Mouse (Mus musculus): Measurements from ENCODE around the gene Gucy2g. TPM values are rescaled to one million over a fixed set of nuclear protein-coding genes. Genes with fewer than 3 reads are reported as not detected.

The Gucy2g gene
- 0.04 and 0.06 TPM in 2 replicates for polyA plus RNA-seq (2015; fragmentation: Nextera tagmentation; extraction: Ambion mirVana)

DNA sequence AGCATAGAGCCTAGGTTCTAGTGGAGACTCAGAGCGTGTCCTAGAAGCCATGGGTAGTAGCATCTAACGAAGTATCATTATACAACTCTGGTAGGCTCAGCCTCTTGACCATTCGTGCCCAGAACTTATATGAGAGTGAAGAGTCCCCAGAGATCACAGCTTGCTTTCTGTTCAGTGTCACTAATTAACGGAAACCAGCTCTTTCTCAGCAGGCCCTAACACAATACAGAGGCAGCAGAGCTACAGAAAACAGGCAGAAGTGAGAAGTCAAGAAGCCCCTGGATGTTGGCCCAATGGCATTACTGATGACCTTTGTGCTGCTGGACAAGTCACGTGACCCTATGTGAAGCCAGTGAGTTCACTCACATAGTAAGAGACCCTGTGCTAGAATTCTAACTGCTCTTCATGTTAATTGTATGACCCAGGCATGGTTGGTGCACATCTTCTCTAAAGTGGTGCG lies at the start of gene Gucy2g:
TSS of gene Gucy2g (minus strand) at position 51 of the 460 bp plus-strand sequence.
- DNase-seq (ENCODE audit: low spot score): no peak

DNA sequence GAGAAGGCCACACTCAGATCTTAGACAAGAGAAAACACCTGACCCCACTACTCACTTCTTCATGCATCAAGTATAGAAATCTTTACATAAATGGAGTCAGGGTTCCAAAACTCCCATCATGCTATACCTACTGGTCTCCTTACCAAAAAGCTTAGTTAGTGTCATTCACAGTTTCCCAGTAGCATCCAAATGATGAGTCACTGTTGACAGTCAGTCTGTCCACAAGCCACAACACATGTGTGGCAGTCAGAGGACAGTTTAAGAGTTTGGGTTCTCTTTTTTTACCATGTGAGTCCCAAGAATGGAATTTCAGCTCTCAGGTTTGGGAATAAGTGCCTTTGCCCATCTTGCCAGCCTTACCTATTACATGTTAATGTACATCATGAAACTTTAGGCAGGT lies 47.9 kb upstream of the Gucy2g start:
- no peak for DNase-seq (ENCODE audit: low spot score)

DNA sequence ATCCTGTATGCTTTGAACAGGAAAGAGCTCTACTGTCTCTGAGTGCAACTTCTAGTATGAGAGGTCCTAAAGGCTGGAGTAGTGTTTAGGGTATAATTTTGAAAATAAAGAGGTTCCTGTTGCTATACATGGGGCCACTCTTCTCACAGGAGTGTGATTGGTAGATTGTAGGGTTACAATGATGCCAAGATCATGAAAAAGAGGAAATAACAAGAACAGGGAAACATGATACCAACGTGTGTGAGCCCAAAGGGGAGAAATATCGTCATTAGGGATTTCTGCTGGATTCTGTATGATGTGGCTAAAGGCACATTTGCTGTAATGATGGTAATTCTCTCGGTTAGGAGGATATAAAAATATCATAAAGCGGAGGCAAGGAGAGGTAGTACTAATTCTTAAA lies 45.0 kb upstream of the Gucy2g start:
- no peak for DNase-seq (ENCODE audit: low spot score)

DNA sequence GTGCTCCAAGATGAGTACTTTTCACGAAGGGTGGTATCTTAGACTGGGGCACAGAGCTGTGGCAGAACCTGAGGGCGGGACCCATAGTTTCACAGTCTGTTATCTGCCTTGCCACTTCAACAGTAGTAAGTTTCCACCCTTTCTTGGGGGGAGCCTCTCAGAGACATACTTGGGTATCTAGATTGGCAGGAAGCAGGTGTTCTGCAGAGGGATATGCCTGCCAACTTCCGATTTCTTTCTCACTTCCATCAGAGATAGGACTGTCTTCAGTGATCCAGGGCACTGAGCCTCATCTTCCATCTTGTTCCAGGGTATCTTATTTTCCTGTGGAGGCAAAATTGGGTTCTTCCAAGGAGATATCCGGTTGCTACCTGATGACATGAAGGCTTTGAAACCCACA lies 43.1 kb upstream of the Gucy2g start:
- DNase-seq (ENCODE audit: low spot score): no peak

DNA sequence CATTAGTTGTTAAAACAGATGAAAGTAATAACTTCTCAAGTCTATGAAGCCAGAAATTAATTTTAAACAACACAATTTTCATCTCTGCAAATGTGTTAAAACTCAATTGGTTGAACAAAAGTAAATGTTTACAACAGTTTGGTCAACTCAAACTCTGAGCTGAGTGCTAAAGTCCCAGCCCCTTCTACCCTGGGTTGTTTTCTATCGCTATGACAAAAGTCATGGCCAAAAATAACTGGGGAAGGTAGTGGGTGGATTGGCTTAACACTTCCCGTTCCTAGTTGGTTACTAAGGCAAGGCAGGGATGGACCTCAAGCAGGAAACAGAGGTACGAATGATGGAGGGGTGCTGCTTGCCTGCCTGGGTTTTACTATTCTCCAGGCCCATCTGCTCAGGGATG lies 35.7 kb upstream of the Gucy2g start:
- no peak for DNase-seq (ENCODE audit: low spot score)

DNA sequence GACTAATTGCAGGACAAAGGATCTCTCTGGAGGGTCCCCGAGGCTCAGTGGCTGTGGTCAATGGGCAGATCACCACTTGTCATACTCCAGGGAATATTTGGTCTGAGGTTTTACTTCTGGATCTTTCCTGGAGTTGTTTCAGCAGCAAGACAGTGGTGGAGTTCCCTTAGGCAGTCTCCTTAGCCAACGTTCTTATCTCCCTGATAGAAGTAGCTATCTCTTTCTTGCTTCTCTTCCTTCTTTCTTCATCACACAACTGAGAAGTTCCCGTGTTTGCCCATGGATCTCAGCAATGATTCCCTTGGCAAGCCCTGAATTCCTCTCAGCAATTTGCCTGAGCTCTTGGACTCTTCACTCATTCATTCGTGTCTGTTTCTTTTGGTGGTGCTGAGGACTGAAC lies 35.1 kb upstream of the Gucy2g start:
- DNase-seq (ENCODE audit: low spot score): no peak

DNA sequence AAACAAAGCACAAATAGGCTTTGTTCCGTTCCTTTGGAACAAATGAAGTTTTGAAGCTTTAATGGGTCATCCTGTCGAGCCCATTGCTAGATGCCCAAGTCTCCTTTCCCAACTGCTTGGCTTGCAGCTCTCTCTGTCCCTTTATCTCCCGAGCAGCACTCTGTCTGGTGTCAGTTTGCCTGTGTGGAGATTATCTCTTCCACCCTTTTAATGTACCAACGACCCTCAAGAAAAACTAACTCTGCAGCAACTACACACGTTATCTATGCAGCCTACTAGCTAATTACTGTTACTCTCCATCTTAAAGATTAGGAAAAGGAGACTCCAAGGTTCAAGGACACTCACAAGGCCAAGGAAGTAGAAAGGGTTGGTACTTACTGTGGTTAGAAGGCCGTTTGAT lies 32.3 kb upstream of the Gucy2g start:
- no peak for DNase-seq (ENCODE audit: low spot score)

DNA sequence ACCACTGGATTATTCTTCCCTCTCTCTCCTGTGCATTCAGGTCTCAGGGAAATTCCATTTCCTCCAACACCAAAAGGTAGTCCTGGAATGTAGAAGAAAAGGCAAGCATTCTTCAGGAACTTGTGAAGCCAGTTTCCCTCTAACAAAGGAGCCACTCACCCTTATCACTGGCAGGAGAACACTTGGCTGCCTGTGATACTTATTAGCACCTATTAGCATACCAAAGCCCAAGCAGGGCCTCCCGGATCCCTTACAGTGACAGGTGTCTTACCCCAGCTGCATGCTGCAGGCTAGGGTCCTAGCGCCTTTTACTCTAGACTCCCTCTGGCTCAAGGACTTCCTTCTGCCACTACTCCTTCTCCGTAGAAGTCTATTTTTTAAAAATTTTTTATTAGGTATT lies 30.4 kb upstream of the Gucy2g start:
- no peak for DNase-seq (ENCODE audit: low spot score)

DNA sequence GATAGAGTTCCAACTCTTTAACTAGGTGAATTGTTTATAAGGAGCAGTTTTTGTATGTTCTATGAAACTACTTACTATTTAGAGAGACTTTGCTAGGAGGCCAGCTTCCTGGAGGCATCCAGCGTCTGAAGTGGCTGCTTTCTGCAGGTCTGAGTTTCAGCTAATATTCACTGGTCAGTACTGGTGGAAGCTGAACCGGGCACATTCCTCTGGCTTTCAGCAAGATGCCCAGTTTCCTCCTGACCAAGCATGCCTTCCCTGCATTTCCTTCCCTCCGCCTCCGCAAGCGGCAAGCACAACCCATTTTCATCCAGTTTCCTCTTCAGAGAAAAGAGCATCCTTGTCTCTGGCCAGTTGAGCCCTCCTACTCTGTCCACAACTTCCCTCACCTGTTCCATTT lies 28.0 kb upstream of the Gucy2g start:
- no peak for DNase-seq (ENCODE audit: low spot score)

DNA sequence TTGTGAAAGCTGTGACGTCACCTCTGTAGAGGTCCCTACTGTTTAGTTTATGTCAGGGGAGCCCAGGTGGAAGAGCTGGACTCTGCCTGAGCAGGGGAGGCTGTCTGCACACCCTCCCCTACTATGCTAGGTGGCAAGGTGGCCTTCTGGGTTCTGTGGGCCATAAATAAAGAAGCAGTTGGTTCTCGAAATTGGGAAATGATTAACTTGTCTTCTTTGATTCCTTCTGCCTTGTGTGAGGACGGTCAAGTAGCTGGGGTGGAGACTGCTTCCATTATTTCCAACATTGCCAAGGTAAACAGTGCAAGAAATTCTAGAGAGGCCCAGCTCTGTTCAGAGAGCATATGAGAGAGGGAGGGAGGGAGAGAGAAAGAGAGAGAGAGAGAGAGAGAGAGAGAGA lies 27.1 kb upstream of the Gucy2g start:
- DNase-seq (ENCODE audit: low spot score): no peak

DNA sequence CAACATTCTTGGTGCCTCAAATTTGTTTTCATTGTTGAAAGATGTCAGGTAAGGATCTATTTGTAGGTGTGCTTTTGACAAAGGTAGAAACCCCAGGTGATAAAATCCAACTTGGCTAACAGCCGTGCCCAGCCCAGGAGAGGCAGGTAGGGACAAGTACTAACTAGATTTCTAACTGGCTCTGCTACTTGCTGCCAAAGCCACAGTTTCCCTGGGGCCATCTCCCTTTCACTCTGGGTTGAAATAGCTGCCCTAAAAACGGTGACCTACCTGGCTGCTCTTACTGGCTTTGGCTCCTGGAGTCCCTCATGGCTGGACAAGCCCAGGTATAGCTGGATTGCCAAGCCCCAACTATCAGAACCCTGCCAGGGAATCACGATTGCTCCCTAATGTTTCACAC lies 25.8 kb upstream of the Gucy2g start:
- DNase-seq (ENCODE audit: low spot score): no peak

DNA sequence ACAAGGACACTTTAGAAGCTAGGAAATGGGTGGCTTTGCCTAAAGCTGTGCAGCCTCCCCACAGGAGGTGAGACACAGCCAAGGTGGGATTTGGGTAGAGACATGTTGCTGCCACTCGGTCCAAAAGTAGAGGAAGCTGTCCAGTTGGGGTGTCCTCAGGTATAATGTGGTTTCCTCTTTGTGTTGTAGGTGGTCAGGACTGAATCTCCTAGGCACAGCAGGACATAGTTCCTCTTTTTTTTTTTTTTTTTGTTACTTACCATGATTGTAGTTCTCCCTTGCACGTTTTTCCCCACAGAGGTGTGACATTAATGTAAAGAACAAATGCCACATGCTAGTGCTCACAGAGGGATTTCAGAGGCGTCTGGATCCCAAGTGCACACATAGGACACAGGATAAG lies 24.2 kb upstream of the Gucy2g start:
- no peak for DNase-seq (ENCODE audit: low spot score)

DNA sequence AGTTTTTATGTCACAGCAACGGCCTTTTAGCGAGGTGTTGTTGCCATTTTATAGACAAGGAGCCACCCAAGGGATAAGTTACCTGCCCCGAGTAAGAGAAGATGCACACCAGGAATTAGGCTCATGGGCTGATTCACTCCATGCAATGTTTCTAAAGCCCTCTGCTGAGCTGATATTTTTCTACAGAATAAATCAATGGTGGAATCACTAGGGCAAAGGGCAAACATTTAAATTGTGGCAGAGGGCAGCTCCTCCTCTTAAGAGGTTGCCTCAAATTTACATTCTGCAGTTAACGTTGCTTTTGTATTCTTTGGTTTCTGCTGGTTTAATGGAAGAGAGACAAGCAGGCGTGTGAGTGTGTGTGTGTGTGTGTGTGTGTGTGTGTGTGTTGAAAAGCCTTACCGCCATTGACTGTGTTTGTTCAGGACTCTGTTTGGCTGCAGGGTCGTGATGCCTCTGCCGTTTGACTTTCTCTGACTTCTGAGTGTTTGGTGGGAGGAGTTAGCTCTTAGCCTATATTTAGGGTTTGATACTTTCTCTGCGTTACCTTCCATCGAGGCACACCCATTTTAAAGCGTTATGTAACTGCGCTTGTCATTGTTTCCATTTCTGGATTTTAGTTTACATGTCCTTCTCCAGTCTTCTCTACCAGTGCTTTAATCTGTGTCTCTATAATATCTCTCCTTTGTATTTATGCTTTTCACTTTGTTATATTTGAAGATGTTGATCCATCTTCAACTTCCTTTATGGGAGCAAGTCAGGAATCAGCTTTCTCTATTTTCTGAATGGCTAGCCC lies 19.6 kb upstream of the Gucy2g start:
- no peak for DNase-seq (ENCODE audit: low spot score)

DNA sequence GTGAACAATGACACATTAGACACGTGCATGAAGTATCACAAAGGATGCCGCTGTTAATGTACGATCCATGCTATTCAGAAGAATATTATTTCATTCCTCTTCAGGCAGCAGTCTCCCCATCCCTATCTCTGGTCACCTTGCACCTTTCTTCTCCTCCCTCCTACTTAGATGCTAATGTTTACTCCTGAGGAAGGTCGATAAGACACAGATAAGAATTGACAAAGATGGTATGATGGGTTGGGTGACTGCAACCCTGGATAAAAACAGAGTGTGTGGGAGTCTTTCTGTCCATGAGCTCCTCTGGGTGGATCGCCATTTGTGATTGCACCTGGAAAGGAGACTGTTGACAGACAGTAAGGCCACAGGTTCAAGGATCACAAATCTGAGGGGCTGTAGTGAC lies 17.5 kb upstream of the Gucy2g start:
- no peak for DNase-seq (ENCODE audit: low spot score)

DNA sequence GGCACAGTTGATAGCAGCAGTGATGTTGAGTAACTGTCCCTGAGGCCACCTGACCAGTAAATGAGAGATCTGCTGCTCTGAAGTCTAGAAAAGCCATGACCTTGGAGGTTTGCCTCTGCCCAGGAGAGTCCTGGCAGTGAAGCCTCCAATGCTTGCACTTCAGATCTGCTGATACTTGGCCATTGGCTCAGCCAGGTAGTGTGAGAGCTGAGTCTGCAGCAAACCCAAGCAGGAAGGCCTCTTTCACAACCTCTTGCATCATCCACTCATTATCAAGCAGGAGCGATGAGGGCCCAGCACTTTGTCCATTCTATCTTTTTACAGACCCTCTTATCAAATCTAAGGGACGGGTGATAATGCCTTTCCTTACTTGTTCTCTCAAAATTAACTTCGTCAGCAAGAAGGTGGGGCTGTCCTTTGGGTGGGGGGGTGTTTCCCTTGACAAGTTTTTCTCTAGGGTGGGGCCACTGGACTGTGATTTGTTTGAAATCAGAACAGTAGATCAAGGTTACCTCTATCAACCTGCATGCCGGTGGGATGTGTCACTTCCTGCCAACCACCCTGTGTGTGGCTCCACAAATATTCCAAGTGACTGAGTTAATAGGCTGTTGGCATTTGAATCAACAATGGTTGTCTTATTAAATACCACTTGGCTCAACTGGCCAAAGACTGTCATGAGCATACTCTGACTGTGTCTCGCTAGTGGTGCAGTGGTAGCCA lies 16.8 kb upstream of the Gucy2g start:
- DNase-seq (ENCODE audit: low spot score): no peak

DNA sequence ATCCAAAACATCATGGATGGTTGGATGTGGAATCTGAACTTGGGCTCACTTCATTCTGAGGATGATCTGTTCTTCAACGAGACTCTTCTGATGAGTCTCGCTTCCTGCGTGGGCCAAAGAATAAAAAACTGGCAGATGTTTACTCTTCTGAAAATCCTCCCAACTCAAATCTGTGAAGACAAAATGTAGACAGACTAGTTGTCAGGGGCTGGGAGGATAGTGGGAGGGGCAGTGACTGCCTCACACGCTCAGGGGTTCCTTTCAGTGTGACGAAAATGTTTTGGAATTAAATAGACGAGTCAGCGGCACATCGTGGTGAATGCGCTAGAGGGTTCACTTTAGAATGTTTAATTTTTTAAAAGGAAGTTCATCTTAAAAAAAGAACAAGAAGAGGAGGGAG lies 15.1 kb upstream of the Gucy2g start:
- DNase-seq (ENCODE audit: low spot score): no peak

DNA sequence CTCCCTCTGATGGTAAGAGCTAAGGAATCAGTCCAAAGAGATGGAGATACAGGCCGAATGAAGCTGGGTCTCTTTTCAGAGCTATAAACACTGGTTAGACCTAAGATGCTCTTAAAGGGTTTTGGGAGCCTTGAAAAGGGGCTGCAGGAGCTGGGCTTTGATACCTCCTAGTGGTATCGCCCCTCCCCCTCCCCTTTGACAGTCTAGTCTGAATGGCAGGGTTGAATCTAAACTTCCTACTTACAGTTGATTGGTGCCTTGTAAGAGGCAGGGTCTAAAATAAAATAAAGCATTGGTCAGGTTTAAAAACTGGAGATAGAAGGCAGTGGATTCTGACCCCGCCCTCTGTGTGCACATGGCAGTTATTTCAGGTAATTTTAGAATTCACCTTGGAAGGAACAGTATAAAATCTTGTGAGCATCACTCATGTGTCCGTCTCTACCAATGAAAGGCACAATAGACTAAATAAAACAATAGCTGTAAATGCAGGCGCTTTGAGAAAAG lies 13.5 kb upstream of the Gucy2g start:
- DNase-seq (ENCODE audit: low spot score): peak; percentile 81

DNA sequence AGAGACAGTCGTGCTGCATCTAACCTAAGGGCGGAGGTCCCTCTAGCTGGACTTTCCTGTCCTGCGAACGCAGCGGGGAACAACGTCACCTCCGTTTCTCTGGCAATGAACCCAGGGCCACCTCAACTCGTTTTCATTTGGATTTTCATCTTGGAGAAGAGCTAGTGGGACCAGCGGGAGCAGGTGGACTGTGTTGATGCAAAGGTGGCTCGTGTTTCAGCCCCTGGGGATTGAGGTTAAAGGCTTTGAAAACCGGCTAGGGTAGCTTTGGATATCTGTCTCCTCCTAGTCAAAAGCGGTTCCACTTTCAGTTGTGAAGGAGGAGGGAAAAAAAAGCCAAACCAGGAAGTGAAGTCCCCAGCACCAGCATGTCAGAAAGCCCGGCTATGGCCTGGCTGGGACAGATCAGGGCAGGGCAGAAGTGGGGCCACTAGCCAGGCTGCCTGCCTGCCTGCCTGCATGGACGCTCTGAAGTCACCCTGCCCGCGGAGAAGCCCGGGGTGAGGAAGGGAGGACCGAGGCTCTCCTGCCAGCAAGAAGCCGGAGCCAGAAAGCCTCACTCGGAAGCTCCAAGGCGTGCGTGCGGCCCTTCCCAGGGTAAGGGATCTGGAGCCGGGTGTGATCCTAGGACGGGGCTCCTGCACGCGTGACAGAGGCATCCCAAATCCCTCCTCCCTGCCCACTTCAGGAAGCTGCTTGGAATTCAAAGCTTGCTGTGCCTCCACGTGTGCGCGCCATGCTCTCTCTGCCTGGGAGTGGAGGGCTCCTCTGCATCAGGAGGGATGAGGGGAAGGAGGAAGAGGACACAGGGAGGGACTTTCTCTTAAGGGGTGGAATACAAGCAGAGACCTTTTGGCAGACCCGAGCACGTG lies 12.8 kb upstream of the Gucy2g start:
- peak; percentile 63 for DNase-seq (ENCODE audit: low spot score)

DNA sequence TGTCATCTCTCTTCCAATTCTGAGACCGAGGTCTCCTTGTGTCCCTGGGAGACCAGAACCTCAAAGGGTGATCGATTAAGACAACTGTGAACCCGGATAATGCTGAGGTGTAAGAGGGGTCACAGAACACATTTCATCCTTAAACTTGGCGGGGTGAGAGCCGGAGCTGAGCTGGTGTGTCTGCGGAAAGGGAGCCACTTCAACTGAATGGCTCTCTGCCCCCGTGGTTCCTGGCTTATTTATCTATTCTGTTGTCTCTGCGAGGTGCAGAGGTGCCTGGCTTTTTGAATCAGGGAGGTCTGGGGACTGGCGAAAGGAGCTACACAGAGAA lies 12.2 kb upstream of the Gucy2g start:
- DNase-seq (ENCODE audit: low spot score): peak; percentile 31

DNA sequence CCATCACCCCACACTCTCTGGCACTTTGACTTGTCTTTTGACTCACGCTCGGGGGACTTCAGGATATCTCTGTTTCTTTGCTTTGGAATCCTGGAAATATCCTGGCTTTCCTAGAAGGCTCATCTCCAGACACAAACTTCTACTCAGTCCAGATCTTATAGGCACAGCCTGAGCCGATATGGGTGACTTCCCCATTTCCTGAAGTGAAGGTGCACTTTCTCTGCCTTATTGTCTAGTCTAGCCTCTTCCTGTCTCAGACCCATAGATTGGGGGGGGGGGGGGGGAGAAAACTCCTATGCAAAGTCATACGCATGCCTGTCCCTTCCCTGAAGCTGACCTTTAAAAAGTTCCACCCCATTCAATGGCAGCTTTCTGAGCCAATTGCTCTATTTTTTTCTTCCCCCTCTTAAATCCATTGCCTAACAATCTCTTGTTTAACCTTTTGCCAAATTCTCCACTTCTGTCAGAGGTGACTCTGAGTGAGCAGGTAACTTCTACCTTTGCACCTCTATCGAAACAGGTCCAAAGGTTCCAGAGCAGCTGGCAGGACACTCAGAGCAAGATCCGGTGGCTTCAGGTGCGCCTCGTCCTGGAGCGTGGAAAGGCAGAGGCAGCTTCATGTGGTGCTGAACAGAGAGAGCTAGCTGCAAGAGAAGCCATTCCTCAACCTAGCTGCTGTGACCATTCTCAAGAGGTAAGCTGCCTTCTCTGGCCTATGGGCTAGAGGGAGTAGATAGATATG lies 10.5 kb upstream of the Gucy2g start, which contains the start of gene Acsl5:
TSS of gene Acsl5 (plus strand) at position 556 of the 742 bp plus-strand sequence.
- DNase-seq (ENCODE audit: low spot score): no peak

DNA sequence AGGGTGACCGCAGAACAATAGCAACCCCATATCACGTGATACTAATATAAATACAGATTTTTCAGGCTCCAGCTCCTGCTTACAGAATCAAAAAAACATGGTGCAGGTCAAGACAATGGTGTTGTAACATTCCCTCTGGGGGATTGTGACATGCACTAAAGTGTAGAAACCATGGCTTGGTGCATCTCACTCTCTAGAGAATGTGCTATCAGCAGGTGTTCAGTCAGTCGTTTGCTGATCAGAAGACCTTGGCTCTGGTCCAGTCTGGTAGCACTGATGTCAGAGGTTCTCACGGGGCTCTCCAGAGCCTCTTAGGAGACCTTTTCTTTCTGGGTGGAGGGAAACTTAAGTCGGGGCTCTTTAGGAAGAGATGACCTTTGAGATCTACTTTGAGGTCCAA lies 9.4 kb upstream of the Gucy2g start:
- DNase-seq (ENCODE audit: low spot score): no peak
